Mouse (Mus musculus): Measurements from ENCODE around the gene Arrdc2.

GRCm38 (mm10) chr8:70857516-70857915, 18.0 kb upstream of the Arrdc2 start:
- TF ChIP-seq POLR2A (IDR thresholded peaks at IDR 0.05; ENCODE audit: borderline replicate concordance, control insufficient read depth, low read depth, low read length) (no peak), CTCF (IDR thresholded peaks at IDR 0.05; ENCODE audit: control insufficient read depth, insufficient read depth, low read length) (no peak)

All from bone marrow, adult 2 months (tissue).